Mouse (Mus musculus): ENCODE data around the gene Tbl1x.
A peak's percentile ranks its signal among the peaks of the same experiment; 100 is the strongest.

GRCm38 (mm10) chrX:77546448-77546847, 35.6 kb downstream of the Tbl1x start:
- TF ChIP-seq EP300 (IDR thresholded peaks at IDR 0.05; ENCODE audit: low read depth) (no peak), CTCF (IDR thresholded peaks at IDR 0.05; ENCODE audit: low read depth) (peak; percentile 44)
